17 mouse cellular contexts compared by ENCODE assay signal in genomic region chr9:22800675-22801074, GRCm38 (mm10).
A peak's percentile ranks its signal among the peaks of the same experiment; 100 is the strongest.
DNase-seq lines count a peak whose midpoint lies in the region; ATAC-seq and TF ChIP-seq lines count a peak whose summit lies in the region.
"Had no signal": no experiment of that assay in that cellular context is flagged by ENCODE, and none has a peak within 500 bp of the region (broad histone marks: within the 10 kb centered on the region; RNA-seq: fewer than 3 reads in every experiment).

No protein-coding gene starts in this region.

- 0 out of 2 replicates have a peak overlapping the region, but pooled peaks have one; percentile 18 for H3K27ac ChIP-seq in embryonic facial prominence, embryonic 12.5 days
- H3K27ac ChIP-seq in embryonic facial prominence, embryonic 10.5 days (replicated peaks): no peak overlapping the region
- H3K27ac ChIP-seq in stomach, embryonic 16.5 days (ENCODE audit: low read length): no peak overlapping the region
- no peak overlapping the region for H3K27ac ChIP-seq in stomach, postnatal 0 days (replicated peaks)
- H3K27ac ChIP-seq: forebrain, embryonic 13.5 days; hindbrain, embryonic 10.5 days; layer of hippocampus, adult 2 months; neural tube, embryonic 15.5 days; stomach, embryonic 15.5 days had no signal

- no peaks in the 10 kb centered on the region for H3K36me3 ChIP-seq in embryonic facial prominence, embryonic 12.5 days
- no peaks in the 10 kb centered on the region for H3K36me3 ChIP-seq in embryonic facial prominence, embryonic 10.5 days (replicated peaks)
- no peaks in the 10 kb centered on the region for H3K36me3 ChIP-seq in stomach, embryonic 16.5 days (ENCODE audit: control insufficient read depth, insufficient read depth, low read length)
- H3K36me3 ChIP-seq in stomach, postnatal 0 days (ENCODE audit: control insufficient read depth, insufficient read depth, low read length): no peaks in the 10 kb centered on the region
- H3K36me3 ChIP-seq: hindbrain, embryonic 10.5 days; neural tube, embryonic 15.5 days; stomach, embryonic 15.5 days had no signal

- no peaks in the 10 kb centered on the region for H3K27me3 ChIP-seq in embryonic facial prominence, embryonic 12.5 days
- no peaks in the 10 kb centered on the region for H3K27me3 ChIP-seq in embryonic facial prominence, embryonic 10.5 days (replicated peaks; ENCODE audit: low read depth, poor library complexity, severe bottlenecking)
- no peaks in the 10 kb centered on the region for H3K27me3 ChIP-seq in stomach, embryonic 16.5 days (ENCODE audit: control insufficient read depth, insufficient read depth, low read length)
- no peaks in the 10 kb centered on the region for H3K27me3 ChIP-seq in stomach, postnatal 0 days (ENCODE audit: control insufficient read depth, insufficient read depth, low read length)
- H3K27me3 ChIP-seq: forebrain, embryonic 13.5 days; neural tube, embryonic 15.5 days; stomach, embryonic 15.5 days had no signal

- TF ChIP-seq CTCF in stomach, postnatal 0 days (IDR thresholded peaks at IDR 0.05; ENCODE audit: low read depth): no peak

- no peak overlapping the region for H3K9ac ChIP-seq in embryonic facial prominence, embryonic 12.5 days
- H3K9ac ChIP-seq in stomach, embryonic 16.5 days (ENCODE audit: low read length): no peak overlapping the region
- H3K9ac ChIP-seq in stomach, postnatal 0 days (ENCODE audit: low read length): no peak overlapping the region
- H3K9ac ChIP-seq: forebrain, embryonic 13.5 days; neural tube, embryonic 15.5 days; stomach, embryonic 15.5 days had no signal

- no peak for TF ChIP-seq EP300 in stomach, postnatal 0 days (optimal IDR thresholded peaks at IDR 0.05)

- DNase-seq in embryonic facial prominence, embryonic 10.5 days (ENCODE audit: low spot score): no peak
- peak; percentile 14 to 23 for DNase-seq in kidney, adult 8-10 months
- DNase-seq in kidney, postnatal 4 days: no peak
- DNase-seq in stomach, postnatal 0 days (ENCODE audit: low spot score): no peak
- no peak for DNase-seq in right cerebral cortex, adult 18-20 months
- DNase-seq: B cell, adult 2 months; cerebellum, adult 11 months; cerebellum, postnatal 36 days; thymus, postnatal 36 days had no signal

- 54% methylated on average over 7 of the region's 7 CpGs for WGBS in embryonic facial prominence, embryonic 12.5 days
- 71% methylated on average over 7 of the region's 7 CpGs for WGBS in embryonic facial prominence, embryonic 10.5 days
- 43% methylated on average over 7 of the region's 7 CpGs for WGBS in stomach, embryonic 16.5 days
- WGBS in stomach, postnatal 0 days: 46% methylated on average over 7 of the region's 7 CpGs

- no peak for ATAC-seq in embryonic facial prominence, embryonic 12.5 days (ENCODE audit: insufficient number of reproducible peaks, insufficient read depth, low FRiP score, low TSS enrichment)
- peak; percentile 64 for ATAC-seq in stomach, embryonic 16.5 days (ENCODE audit: insufficient read depth, low FRiP score)
- ATAC-seq in stomach, postnatal 0 days (ENCODE audit: low FRiP score, low TSS enrichment): no peak
- ATAC-seq: forebrain, embryonic 13.5 days had no signal

- H3K9me3 ChIP-seq in embryonic facial prominence, embryonic 12.5 days: no peaks in the 10 kb centered on the region
- no peaks in the 10 kb centered on the region for H3K9me3 ChIP-seq in embryonic facial prominence, embryonic 10.5 days
- no peaks in the 10 kb centered on the region for H3K9me3 ChIP-seq in stomach, embryonic 16.5 days (replicated peaks; ENCODE audit: control insufficient read depth, low read length)
- no peaks in the 10 kb centered on the region for H3K9me3 ChIP-seq in stomach, postnatal 0 days (ENCODE audit: control insufficient read depth, low read length)
- H3K9me3 ChIP-seq: forebrain, embryonic 13.5 days; hindbrain, embryonic 10.5 days; neural tube, embryonic 15.5 days; stomach, embryonic 15.5 days had no signal

- no peaks in the 10 kb centered on the region for H3K4me1 ChIP-seq in embryonic facial prominence, embryonic 12.5 days
- 0 out of 2 replicates have a peak, but pooled peaks cover 3% of the 10 kb centered on the region for H3K4me1 ChIP-seq in embryonic facial prominence, embryonic 10.5 days
- H3K4me1 ChIP-seq in stomach, embryonic 16.5 days (ENCODE audit: control insufficient read depth, insufficient read depth, low read length): 0 out of 2 replicates have a peak, but pooled peaks cover 3% of the 10 kb centered on the region
- no peaks in the 10 kb centered on the region for H3K4me1 ChIP-seq in stomach, postnatal 0 days (replicated peaks; ENCODE audit: control insufficient read depth, insufficient read depth)
- H3K4me1 ChIP-seq: forebrain, embryonic 13.5 days; hindbrain, embryonic 10.5 days; neural tube, embryonic 15.5 days; stomach, embryonic 15.5 days had no signal

- no peak overlapping the region for H3K4me3 ChIP-seq in embryonic facial prominence, embryonic 12.5 days
- no peak overlapping the region for H3K4me3 ChIP-seq in embryonic facial prominence, embryonic 10.5 days
- no peak overlapping the region for H3K4me3 ChIP-seq in stomach, embryonic 16.5 days (replicated peaks; ENCODE audit: low read length)
- H3K4me3 ChIP-seq in stomach, postnatal 0 days (ENCODE audit: low read depth, low read length): no peak overlapping the region
- H3K4me3 ChIP-seq: forebrain, embryonic 13.5 days; hindbrain, embryonic 10.5 days; layer of hippocampus, adult 2 months; neural tube, embryonic 15.5 days; stomach, embryonic 15.5 days had no signal

- no peak overlapping the region for H3K4me2 ChIP-seq in embryonic facial prominence, embryonic 12.5 days (replicated peaks)
- H3K4me2 ChIP-seq in stomach, embryonic 16.5 days (ENCODE audit: low read depth, low read length): no peak overlapping the region
- H3K4me2 ChIP-seq in stomach, postnatal 0 days (replicated peaks; ENCODE audit: low read depth): no peak overlapping the region
- H3K4me2 ChIP-seq: forebrain, embryonic 13.5 days; midbrain, embryonic 11.5 days; neural tube, embryonic 15.5 days; stomach, embryonic 15.5 days had no signal

Comparison
In these comparisons a context has a peak if more than half of its experiments do, and no peak if none do; other contexts are left out.
1. DNase-seq: peak in kidney, adult 8-10 months (2 of 2); none in embryonic facial prominence, embryonic 10.5 days (single experiment), kidney, postnatal 4 days (0 of 2), stomach, postnatal 0 days (single experiment) and right cerebral cortex, adult 18-20 months (single experiment).